Mouse (Mus musculus): ENCODE data around the gene Smpx. TPM values are rescaled to one million over a fixed set of nuclear protein-coding genes. Genes with fewer than 3 reads are reported as not detected.

Smpx gene
- 100 to 1,000 TPM; 518 to 571 TPM for total RNA-seq (2021)
- long read RNA-seq, experiment 1, transcript Smpx-203 (5 exons, 898 nt) = minor isoform, 70 of 280 reads
- long read RNA-seq, experiment 1, transcript Smpx-201 (6 exons, 1,152 nt) = major isoform, 186 of 280 reads
- long read RNA-seq, experiment 1, partial matches to known transcripts = 3 of 280 reads
- long read RNA-seq, experiment 1, other reads (novel, unspliced or antisense) = 18 of 280 reads
- long read RNA-seq, experiment 2, transcript Smpx-203 (5 exons, 898 nt) = minor isoform, 65 of 264 reads
- long read RNA-seq, experiment 2, transcript Smpx-201 (6 exons, 1,152 nt) = major isoform, 172 of 264 reads
- long read RNA-seq, experiment 2, partial matches to known transcripts = 3 of 264 reads
- long read RNA-seq, experiment 2, other reads (novel, unspliced or antisense) = 21 of 264 reads

DNA sequence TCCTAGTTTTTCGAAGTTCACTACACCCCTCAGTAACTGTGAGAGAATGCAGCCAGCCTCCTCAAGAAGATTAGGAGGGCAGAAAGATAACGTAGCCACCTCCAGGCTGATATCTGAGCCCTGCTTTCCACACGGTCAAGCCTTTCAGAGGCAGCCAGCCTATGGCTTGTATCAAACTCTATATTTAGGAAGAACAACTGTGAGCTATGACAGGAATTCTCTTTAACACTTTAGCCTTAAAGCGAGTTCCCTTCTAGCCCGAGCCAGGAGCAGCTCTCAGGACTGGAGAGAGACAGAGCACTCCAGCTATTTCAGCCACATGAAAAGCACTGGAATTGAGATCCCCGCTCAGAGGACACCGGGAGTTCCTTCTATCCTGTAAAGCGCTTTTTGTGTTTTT lies at the start of gene Smpx:
TSS of gene Smpx (plus strand) at position 49 of the 400 bp plus-strand sequence.
- DNase-seq = no peak

DNA sequence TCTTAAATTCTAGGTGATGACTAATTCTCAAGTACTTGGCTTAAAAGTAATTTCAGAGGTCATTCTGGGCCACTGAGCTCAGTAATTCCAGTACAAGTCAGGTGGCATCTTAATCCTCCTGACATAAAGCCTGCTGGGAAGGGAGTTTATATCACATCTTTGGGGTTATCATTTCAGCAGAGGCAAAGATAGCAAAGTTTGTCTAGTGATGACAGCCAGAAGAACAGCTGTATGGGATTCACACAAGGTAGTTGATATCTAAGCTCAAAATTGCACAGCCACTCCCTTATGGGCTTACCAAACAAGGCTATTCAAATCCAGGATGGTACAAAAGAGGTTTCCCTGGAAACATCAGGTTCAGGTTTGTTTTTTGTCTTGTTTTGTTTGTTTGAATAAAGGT lies 43.7 kb upstream of the Smpx start:
- no peak for DNase-seq

DNA sequence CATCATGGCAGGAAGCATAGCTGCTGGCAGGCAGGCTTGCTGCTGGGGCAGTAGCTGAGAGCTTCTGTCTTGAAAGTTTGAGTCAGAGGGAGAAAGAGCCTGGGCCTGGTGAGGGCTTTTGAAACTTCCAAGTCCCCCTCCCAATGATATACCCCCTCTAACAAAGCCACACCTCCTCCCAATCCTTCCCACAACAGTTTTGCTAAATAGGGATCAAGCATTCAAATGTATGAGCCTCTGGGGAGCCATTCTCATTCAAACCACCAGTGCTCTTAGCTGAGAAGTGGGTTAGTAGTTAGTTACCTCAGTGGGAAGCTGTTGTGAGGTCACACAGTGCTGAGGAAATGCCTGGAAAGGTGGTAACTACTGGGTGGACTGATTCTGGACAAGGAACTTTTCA lies 41.4 kb upstream of the Smpx start:
- no peak for DNase-seq

DNA sequence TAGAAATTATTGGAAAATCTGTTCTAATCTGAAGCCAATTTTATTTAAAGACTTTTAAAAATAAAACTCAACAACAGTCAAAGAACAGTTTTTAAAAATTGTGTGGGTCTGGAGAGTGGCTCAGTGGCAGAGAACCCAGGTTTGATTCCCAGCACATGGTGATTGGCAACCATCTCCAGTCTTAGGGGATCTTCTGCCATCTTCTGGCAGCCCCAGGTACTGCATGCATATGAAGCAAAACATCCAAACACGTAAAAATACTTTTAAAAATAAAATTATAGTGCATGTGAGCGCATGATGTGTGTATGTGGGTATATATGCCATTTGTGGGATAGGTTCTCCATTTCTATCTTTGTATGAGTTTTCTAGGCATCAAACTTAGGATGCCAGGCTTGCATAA lies 26.9 kb upstream of the Smpx start:
- DNase-seq = no peak

DNA sequence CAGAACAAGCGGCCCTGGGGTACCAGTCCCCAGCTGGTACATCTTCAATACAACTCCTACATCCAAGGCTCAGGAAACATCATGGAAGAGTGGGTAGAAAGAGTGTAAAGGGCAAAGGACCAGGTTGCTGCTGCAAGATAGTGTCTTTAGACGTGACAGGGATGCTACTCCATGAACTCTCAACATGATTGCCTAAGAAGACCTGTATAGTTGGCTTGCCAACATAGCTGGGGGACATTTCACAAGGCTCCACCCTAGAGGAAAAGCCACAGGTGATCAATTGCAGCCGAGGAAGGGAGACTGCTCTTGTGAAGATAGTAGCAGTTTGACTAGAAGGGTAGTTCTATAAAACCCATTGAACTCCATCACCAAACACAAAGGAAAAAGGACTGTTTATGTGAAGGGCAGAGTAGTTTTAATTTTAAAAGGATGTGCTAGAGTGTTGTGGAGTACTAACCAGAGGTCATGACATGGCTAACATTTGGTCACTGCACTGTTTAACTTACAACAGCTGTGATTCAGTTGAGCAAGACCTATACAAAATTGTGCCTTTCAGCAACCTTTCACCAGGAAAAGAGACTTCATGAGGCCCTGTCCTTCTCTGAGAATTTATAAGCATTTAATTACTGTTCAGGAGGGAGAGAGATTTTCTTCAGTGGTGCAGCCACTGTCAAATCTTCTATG lies 23.9 kb upstream of the Smpx start:
- no peak for DNase-seq

DNA sequence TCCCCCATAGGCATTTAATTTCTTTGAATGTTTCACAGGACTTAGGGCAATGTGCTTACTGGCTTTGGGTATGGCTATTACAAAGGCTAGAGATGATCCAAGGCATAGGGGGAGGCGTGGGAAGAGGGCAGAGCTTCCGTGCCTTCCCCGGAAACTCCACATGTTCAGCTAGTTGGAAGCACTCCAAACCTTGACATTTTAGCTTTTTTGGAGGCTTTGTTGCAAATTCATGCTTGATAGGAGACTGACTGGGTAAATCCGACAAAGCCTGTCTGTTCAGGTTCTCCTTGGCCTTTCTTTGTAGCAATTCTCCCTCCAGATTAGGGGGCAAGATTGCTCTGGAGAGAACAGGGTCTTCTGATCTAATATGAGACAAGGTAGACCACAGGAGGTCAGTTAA lies 7.5 kb upstream of the Smpx start:
- DNase-seq = no peak

DNA sequence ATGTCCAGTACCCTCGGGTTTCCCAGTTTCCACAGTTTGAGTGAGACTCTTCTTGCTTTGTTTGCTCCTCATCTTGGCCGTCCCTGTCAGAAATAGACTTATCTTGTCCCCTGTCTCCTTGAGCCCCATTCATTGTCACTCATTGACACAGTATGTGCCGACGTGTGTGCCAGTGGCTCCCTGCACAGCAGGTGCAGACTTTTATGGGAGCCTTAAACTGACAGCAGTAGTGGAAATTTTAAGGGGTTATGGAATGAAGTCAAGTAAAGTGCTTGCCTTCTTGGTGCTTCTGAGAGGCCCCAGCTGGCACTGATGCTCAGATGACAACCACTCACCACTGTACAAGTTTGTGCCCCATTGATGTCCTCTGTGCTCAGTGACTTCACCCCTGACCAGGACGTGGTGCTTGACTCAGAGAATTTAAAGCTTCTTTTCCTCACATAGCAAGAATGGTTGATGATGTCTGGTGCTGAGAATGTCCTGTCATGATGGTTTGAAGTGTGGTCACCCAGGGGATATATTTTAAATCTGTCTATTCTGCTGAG lies 1.0 kb upstream of the Smpx start:
- DNase-seq = no peak

DNA sequence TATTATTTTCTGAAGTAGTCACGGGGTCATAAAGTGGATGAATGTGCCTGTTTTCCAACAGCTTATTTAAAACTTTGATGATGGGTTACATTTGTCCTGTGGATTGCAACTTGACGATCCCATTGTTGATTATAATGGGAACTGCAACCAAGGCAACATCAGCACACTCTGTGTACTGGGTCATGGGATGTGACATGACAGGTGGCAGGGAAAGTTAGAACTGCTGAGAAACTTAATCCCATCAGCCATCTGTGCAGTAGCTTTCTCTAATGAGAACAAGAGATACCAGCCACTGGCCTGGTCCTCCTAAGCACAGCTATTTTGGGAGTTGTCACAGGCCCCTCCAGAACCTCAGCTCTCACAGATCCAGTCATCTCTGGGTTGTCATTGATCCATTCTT lies 8.5 kb downstream of the Smpx start:
- DNase-seq = no peak

DNA sequence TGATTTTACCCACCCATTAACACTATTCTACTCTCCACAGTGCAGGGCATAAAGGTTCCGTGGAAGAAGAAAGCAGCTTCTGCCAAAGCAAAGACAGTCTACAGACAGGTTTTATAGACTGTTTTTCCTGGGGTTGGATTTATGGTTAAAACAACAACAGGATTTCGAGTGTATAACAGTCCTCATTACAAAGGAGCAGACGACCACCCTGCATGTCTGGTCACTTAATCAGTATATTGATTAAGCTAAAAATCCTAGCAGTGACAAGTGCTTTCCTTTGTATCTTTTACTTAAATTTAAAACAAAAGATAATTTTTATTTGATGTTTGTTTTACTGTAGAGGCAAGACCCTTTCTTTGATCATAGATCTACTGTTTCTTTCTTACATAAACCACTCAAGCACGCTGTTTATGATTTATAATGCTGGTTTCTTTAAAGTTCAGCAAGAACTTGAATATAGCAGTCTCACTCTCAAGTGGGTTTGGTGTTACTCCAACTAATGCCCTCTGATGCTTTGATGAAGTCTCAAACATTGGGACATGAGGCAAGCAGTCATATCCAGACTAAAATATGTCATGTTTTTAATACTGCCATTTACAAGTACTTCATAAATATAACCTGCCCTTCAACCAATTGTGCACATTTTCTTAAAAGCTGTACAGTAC lies 10.0 kb downstream of the Smpx start:
- DNase-seq = no peak

DNA sequence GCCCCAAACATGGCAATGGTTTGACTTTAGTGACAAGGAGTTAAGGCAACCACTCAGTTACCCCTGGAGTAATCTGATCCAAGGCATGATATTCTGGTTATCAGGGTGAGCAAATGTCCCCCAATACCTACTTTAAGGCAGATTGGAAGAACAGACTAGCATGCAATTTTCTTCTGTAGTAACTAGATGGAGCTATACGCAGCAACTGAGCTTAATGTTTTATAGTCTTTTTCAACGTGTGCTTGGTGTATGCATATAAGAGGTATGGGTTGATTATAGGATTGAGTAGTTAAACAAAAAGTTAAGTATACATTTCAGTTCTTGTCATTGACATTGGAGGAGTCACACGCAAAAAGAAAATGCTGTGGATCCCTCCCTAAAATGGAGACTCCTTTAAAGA lies 21.2 kb downstream of the Smpx start:
- DNase-seq = no peak

DNA sequence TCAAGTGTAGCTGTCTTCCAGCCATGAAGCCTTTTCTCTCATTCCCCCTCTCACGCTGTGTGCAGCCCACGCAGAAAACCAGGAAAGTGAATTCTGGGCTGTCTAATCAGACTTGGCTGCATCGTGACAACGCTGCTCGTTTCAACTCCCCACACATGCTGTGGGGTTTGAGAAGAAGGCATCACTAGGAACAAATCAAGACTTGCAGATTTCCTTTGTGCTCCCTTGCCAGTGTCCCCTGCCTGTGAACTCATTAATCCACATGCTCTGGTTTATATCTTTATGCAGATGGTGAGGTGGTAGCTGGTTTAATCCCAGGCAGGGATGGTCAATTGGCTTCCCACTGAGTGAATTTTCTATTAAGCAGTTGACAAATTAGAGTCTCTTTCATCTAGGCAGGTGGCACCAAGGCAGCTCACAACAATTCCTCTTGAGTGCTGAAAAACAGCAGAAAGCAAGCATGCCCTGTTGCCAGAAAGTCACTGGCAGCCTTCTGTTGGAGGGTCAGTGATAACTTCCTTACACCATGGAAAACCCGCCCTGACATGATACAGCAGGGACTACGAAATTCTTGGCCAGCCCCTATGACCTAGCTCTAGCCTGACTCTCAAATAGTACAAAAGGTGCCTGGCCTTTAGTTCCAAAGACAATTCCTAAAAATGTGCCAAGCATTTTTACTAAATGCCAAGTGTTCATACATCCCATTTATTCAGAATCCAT lies 32.1 kb downstream of the Smpx start:
- DNase-seq = no peak

DNA sequence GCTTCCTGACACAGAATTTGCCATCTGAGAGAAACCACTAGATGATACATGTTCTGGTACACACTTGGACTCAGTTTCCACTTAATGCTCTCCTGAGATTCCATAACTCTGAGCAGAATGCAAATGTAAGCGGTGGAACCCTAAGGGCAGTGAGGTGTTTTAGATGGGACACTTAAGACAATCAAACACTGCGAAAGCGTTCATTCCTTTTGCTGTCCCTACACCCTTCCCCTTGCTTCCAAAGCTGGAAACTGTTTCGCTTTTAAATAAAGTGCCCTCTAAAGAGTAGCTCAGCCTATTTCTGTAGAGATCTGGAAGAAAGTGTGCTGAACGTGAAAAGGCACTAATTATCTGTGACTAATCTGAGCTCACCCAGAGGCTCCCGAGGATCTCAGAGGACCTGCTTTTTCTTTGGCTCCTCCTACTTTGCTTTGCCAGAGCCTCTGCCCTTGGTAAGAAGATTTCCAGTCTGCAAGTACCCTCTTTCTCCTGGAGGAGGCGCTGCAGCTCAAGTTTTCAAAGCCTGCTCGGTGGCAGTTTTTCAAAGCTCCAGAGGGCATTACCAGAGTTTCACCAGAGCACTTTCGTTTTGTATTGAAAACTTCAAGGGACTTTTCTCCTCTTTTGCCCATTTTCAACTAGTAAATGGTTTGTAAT lies 33.1 kb downstream of the Smpx start:
- peak; percentile 56 for DNase-seq

DNA sequence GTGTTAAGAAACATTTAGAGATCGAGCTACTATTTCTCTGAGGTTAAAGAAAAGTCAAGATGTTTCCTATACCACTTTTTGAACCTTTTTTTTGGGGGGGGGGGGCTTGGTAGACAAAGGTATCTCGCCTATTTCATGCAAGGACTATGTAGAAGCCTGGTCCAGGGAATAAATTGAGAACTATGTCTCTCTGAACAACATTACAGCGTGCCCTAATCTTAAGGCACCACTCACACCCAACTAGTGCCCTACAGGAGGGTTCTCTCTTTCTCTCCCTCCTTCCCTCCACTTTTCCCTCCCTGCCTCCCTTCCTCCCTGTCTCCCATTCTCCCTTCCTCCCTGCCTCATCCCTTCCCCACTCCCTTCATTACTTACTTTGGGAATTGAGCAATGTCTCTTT lies 33.6 kb downstream of the Smpx start:
- no peak for DNase-seq

DNA sequence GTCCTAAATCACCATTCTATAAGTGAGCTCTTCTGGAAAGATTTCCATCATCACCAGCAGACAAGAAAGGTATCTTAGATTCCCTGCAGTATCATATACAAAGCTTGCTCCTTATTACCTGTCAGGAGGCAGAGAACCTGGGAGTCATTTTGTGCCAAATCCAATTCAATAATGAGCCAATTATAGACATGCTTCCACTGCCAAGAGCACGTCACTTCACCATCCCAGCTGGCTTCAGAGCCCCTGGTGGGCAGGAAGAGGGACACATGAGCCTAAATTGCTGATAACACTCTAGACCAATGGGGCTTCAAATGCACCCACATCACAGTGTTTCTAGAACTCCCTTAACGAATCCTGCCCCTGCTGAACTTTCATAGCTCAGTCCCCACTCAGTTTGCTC lies 35.1 kb downstream of the Smpx start:
- no peak for DNase-seq

DNA sequence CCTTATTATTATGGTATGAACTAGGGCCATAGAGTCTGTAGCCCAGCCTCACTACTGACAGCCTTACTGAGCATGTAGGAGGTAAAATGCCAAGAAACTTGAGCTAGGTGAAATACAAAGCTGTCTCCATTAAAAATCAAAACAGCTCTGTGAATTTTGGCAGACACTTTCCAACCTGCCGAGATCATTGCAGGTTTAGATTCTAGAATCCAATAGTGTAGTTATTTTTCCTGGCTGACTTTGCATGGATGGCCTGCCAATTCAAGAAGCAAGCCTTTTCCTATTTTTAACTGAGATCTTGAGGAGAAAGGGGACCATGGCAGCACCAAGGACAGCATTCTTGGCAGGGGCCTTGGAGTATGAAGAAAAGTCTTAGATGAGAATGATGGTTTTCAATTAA lies 35.6 kb downstream of the Smpx start:
- DNase-seq = no peak

DNA sequence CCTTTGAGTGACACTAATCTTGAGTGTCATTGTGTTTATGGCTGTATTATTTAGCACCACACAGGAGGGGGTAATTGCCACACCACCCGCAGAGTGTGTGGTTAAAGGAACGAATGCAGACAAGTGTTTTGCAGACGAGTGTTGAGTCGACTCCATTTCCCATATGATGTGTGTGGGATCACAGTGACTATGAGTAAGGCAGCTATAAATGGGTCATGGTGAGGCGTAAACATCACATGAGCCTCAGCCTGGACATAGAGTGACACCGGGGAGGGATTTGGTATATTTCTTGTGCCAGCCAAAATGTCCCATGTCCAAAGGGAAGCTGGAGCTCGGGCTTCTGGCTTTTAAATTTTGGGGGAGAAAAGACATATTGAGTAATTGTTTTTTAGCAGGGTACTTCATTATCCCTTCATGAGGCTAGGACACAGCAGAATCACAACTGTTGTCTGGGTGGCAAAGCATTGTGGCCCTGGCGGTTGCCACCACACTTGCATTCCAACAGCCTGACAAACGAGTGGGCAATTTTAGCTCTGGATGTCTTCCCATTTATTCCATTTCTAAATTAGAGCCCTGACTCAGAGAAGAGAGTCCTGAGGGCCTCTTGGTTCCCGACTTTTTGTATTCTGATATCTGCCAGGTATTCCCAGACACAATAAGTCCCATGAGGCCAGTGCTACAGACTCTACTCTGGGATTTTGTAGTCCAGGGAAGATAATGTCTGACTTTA lies 49.3 kb downstream of the Smpx start:
- DNase-seq = no peak

DNA sequence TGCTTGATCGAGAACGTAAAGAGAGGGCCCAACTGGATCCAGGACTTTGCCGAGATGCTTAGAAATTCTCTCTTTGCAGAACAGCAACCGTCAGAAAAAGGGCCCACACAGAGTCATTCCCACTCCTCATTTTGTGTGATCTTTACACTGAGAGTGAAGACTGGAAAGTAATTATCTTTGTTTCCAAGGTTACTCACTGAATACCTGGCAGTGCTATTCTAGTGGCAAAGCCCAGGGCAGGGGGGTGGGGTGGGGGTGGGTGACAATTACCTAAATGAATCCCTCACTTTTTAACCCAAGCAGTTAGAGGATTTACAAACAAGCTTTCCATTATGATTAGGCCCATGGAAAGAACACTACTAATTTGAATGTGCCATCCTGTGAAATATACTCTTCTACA lies 55.8 kb downstream of the Smpx start:
- DNase-seq = no peak

DNA sequence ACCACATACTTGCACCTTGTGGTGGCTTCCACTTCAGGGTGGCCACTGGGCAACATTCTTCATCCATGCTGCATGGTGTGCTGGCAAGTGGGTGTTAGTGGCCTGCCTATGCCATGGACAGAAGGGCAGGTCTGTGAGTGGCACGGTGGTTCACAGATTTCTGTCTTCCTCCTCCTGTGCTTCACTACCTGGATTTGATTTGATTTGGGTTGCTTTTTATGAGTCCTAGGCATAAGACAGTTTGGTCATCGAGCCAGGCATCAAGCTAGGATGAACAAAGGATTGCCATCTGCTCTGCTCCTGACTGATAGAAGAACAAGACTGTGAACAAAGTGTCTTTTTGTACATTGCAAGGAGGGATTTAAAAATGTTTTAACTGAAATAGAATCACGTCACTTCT lies 63.8 kb downstream of the Smpx start:
- no peak for DNase-seq

DNA sequence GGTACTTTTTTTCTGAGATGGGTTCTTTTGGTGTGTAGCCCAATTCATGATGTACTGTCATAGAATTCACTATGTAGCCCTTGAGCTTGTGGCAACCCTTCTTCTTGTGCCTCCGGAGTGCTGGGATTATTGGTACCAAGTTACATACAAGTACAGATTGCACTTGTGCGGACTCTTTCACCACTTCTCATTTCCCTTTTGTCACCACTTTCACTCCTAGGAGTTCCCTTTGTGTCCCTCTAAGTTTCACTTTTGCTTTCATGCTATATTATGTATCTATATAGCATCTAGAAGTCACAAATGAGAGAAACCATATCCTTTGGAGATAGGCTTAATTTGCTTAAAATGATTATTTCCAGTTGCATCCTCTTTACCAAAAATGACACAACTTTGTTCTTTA lies 103.0 kb downstream of the Smpx start:
- DNase-seq = no peak
